Mouse (Mus musculus): ENCODE results near the gene Chtop.

The Chtop gene

GRCm38 (mm10) chr3:90509747-90510123 lies 437 bp upstream of the Chtop start:
- peak in 1 of 2 experiments; percentile 39 for DNase-seq

GRCm38 (mm10) chr3:90508287-90508949 lies 880 bp downstream of the Chtop start:
- no peak for DNase-seq

- DNase-seq = no peak
Observed at GRCm38 (mm10) chr3:90506362-90506761, 2.9 kb downstream of the Chtop start.

GRCm38 (mm10) chr3:90505216-90505615 lies 4.1 kb downstream of the Chtop start:
- DNase-seq = no peak

DNA sequence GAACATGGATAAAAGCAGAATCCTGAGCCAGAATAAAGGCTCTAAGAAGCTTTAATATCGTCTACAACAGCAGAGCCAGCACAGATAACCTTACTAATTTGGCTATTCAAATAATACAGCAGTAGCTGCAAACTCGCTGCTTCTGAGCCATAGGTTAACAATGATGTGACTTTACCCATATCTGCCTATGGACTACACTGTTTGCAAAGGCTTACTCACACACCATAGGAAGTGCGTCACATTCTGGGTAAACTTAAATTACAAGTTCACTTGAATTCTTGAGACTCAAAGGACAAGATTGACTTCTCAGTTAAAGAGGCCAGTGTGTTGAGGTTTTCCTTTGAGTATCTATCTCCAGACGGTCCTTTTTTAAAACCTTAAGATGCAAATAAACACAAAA lies 5.9 kb downstream of the Chtop start:
- DNase-seq = no peak

GRCm38 (mm10) chr3:90497597-90497996 lies 11.7 kb downstream of the Chtop start:
- DNase-seq = no peak

DNA sequence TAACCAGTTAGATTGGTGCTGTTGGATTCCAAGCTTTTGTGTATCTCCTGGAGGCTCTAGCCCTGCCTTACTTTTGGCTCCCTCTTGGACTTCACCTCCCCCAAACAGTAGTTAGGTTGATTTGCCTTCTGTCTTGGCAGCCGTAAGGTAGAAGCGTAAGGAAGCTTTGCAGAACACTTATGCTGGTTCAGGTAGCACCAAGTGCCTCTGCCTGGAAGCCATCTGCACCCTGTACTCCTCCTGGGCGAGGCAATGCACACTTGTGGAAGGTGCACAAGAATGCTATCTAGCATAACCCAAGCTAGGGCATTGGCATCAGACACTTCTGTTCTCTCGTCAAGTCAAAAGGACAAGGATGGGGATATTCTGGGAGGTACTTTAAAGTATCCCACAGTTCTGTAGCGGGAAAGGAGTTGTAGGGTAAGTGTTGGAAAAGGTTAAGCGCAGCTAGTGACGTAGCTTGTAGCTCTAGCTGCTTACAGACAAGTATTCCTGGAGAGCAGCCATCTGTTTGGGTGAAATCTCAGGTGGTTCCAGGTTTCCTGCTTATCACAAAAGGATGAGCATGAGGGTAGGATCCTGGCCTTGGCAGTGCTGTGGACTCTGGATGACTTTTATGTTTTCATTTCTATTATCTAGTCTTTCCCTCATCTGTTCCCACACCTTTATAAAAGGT lies 13.3 kb downstream of the Chtop start:
- DNase-seq = no peak

GRCm38 (mm10) chr3:90493831-90494540 lies 15.3 kb downstream of the Chtop start:
- DNase-seq = no peak

GRCm38 (mm10) chr3:90491350-90491749 lies 17.9 kb downstream of the Chtop start:
- DNase-seq = peak in 1 of 2 experiments; percentile 51

GRCm38 (mm10) chr3:90490696-90491256 lies 18.5 kb downstream of the Chtop start, which contains the start of gene Snapin:
Snapin (minus strand) TSS chr3:90491033.
- DNase-seq = peak; percentile 98

GRCm38 (mm10) chr3:90488576-90488975 lies 20.7 kb downstream of the Chtop start:
- DNase-seq = no peak

DNA sequence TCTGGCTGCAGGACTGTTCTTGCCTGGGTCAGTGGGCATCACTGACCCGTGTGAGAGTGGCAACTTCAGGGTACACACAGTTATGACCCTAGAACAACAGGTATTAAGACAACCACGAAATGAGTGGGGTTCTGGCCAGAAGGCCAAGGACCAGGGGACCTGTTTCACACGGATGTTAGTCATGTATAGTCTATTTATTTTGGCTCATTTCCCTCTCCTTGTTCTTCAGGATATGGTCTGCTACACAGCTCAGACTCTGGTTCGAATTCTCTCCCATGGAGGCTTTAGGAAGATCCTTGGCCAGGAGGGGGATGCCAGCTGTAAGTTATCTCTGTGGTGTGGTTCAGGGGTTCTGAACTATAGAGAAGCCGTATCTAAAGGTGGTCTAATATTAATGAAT lies 22.3 kb downstream of the Chtop start:
- DNase-seq = no peak

DNA sequence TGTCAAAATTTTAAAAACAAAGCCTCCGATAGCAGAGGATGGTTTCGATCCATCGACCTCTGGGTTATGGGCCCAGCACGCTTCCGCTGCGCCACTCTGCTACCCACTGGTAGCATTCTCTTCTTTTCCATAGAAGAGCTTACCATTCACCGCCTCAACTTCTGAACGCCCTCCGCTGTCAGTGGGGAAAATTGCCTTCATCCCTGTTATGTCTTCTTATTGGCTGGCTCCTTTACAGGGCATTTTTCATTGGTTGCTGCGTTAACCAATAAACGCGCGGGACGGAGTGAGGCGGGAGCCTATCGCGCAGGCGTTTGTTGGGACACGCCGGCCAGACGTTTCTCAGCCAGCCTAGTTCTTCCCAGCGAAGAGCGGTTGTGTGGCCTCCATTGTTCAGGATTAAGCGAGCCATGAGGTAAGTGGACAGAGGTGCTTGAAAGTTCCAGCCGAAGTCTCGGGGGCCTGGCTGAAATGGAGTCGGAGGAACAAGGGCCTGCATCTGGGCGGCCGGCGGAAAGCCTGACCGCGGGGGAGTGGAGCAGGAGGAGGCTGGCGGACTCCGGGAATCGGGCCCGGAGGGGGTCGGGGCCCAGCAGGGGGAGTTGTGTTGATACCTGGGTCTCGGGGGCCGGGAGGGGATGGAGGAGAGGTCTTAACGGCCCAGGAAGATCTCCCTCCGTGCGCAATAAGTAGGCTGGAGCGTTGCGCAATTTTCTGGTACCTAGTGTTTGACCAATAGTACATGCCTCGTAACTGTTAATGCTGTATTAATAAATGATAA lies 33.3 kb downstream of the Chtop start, which contains the start of gene Ilf2:
Ilf2 (plus strand) TSS at position 296 of the 781 bp plus-strand sequence.
- peak; percentile 95 to 97 for DNase-seq

- no peak for DNase-seq
Observed at GRCm38 (mm10) chr3:90475151-90475830, 34.0 kb downstream of the Chtop start.

DNA sequence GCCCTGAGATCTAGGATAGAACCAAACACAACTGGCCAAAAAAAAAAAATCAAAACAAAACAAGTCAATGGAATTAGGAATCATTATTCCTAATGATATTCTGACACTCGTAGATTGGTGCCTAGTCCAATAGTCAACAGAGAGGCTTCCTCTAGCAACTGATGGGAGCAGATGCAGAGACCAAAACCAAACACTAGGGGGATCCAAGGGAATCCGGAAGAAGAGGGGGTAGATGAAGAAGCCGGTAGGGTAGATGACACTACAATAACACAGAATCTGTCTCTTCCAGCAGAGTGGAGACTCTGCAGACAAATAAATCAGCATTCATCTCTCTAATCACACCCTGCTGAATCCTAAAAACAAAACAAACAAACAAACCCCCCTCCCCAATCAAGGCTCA lies 37.1 kb downstream of the Chtop start:
- peak; percentile 52 to 68 for DNase-seq

DNA sequence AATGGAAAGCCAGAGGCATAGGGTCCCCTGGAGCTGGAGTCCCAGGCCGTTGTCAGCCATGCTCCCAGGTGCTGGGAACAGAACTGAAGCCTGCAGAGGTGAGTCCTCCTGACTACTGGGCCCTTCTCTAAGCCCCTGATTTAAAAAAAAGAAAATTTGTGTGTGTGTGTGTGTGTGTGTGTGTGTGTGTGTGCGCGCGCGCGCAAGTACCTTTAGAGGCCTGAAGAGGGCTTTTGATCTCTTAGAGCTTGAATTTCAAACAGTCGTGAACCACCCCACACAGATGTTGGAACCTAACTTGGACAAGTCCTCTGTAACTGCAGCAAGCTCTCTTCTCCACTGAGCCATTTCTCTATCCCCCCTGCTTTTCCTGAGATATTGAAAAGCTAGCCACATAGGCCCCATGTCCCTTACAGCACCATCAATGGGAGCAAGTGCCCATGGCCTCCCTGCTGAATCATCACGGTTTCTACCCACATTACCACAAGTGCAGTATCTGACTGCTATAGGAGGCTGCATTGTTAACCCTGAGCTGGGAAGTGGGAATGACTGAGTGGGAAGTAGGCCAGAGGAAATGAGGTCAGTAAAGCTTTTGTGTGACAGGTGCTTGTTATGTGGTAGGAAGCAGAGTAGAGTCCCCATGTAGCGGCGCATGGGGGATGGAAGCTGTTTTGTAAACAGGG lies 41.5 kb downstream of the Chtop start:
- no peak for DNase-seq

- DNase-seq = peak; percentile 60 to 77
Observed at GRCm38 (mm10) chr3:90466311-90466766, 43.0 kb downstream of the Chtop start.

DNA sequence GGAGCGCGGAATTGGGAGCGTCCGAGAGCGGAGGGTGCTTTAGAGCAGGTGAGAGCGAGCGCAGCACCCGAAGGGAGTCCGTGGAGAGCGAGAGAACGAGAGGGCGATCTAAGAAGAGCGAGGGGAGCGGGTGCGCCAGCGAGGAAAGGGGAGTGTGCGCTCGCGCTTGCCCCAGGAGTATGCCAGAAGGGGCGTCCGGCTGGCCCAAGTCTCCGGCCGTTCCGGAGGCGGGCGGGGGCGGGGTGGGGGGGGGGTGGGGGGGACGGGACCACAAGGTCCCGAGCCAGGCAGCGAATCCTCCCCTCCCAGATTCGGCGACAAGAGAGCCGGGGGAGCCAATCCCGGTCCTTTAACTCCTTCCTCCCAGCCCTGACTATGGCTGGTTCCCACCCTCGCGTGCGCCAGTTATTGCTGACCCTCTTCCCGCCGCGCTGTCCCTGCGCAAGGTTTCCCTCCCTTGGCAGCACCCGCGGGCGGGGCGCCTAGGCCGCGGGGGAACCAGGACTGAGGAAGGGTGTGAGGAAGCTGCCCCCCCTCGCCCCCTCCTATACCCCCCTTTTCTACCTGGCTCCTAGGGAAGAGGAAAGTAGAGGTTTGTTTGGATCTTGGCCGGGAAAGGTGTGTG lies 43.5 kb downstream of the Chtop start, which contains the start of gene Npr1:
Npr1 (minus strand) TSS at position 181 of the 625 bp plus-strand sequence.
- peak; percentile 71 to 81 for DNase-seq

DNA sequence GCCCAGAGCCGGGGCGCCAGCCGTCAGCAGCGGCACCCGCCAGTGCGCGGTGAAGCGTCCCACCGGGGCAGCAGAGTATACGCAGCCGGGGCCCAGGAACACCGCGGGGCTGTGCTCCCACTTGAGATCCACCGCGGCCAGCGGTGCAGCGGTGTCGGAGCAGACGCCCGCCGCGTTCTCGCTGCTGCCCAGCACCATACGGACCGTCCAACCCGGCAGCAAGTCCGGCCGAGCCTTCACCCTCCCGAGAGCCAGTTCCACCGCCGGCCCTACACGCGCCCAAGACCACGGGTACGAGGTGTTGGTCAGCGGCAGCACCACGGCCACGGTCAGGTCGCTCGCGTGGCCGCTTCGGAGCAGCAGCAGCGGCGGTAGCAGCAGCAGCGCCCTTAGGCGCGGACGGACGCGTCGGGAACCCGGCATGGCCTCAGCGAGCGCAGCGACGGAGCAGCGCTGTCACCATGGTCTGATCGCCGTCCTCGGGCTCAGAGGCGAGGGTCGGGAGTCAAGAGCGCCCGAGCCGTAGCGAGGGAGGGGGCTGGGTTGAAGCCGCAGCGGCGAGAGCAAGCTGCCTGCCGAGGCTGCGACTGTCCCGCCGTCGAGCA lies 44.1 kb downstream of the Chtop start:
- DNase-seq = peak; percentile 57 to 69

DNA sequence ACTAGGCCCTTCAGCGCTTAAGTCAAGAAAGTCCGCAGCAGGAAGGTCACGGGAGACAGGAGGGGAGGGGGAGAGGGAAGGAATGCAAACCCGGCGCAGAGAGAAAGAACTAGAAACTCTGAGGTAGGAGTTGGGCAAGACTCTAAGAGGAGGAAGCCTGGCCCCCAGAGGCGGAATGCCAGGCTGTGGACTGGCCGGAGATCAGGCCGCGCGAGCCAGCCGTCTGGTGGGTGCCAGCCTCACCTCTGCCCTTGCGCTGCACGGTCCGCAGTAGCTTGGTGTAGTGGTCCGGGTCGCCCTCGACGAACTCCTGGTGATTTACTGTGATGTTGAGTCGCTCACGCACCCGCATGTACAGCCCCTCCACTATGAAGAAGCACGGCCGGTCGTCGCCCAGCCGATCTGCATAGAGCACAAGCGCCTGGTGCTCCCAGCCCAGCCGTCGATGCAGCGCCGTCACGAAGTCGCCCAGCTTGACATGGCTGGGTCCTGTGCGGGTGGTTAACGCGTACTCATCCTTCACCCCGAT lies 44.7 kb downstream of the Chtop start:
- DNase-seq = peak; percentile 53 to 65
